Mouse (Mus musculus): ENCODE results near the gene Pax5. TPM values are rescaled to one million over a fixed set of nuclear protein-coding genes. Genes with fewer than 3 reads are reported as not detected.

The Pax5 gene
- polyA plus RNA-seq, 1 experiment = not detected

- no peaks in the 10 kb centered on the region for H3K27me3 ChIP-seq (replicated peaks)
- no peaks in the 10 kb centered on the region for H3K36me3 ChIP-seq (replicated peaks; ENCODE audit: low read length)
- peaks cover 2% of the 10 kb centered on the region; the same call in 1 of the 2 replicates for H3K4me1 ChIP-seq
- TF ChIP-seq FLI1 (IDR thresholded peaks at IDR 0.05; ENCODE audit: low read length) (no peak), GATA1 (IDR thresholded peaks at IDR 0.05; ENCODE audit: borderline replicate concordance, low read length) (no peak)
- H3K4me3 ChIP-seq (replicated peaks) = no peak overlapping the region
- H3K9me3 ChIP-seq = peaks cover 18% of the 10 kb centered on the region
These were observed 230.5 kb downstream of the Pax5 start for GRCm38 (mm10) chr4:44479755-44480154.

Other genes with a start within 250 kb of the Pax5 start
- gene Zcchc7, start 45.4 kb upstream of the Pax5 start, polyA plus RNA-seq (2012; ENCODE audit: insufficient read depth, low replicate concordance) = 13.7 and 23.0 TPM in 2 replicates

Measured in megakaryocyte, embryonic 14.5 days (primary cell).